Mouse (Mus musculus) layer of hippocampus, adult 8-10 months (tissue): Measurements from ENCODE around the gene Atp13a5. TPM values are rescaled to one million over a fixed set of nuclear protein-coding genes. Genes with fewer than 3 reads are reported as not detected.

Experiments used
- DNase-seq, 2 experiments: peaks; one replicate each; pipeline ENCODE4 v3.0.0; 2022; ENCODE audit warnings: low spot score in 2 of 2
- total RNA-seq, 4 experiments: library from RNA; stranded (reverse); gene quantifications; 2 replicates each; pipeline ENCODE4 v1.2.4; 2022

Gene Atp13a5
- total RNA-seq, 4 experiments from 2014 or later = 9.7 to 15.2 (median 13.5) TPM

GRCm38 (mm10) chr16:29205581-29205980 is 173.0 kb downstream of the Atp13a5 start:
- DNase-seq = no peak

- DNase-seq = peak; percentile 28 to 59
These were observed 173.7 kb downstream of the Atp13a5 start for GRCm38 (mm10) chr16:29204875-29205274.

DNA sequence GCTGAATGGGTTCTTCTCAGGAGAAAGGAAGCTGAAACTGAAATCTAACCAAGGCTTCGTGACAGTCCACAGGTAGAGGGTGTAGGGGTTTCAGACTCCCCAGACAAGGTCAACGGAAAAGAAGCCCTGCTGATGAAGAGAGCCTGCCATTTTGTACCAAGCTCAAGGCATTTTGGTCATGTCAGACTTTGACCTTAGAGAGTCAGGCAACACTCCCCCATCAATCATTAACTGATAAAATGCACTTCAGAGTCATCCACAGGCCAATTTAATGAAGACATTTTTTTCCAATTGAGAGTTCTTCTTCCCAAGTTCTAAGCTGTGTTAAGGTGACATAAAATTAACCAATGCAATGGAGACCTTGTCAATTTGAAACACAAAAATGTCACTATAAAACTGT is 177.4 kb downstream of the Atp13a5 start:
- no peak for DNase-seq

DNA sequence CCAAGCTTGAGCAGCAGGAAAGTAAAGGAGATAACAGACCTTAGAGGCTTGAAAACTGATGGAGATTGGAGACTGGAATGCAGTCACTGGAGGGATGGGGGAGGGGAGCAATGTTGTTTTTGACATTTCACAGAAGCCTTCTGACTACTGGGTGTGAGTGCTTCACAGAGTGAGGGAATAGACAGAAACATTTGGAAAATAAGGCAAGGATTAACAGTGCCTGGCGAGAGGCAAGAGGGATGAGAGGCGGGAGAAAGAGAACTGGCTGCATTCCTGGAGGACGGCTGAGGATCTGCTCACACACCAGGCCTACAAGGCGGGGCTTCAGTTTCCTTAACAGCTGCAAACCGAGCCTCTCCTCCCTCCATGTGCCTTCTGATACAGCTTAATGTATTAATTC is 180.1 kb downstream of the Atp13a5 start:
- DNase-seq = peak; percentile 42 to 49

DNA sequence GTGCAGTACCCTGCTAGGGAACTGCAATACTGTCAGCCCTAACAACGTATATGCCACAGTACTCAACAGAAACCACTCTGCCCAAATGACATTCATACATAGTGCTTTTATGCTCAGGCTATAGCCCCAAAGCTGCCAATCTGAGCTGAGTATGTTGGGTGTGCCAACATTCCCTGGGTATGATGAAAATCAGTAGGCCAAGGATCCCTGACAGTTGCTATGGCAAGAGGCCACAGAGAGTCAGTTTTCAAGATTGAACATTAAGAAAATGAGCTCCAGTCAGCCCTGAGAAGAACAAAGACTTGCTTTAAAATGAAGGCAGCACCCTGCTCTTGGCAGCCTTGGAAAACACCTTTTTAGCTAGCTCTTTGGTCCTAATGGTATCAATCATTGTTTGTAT is 183.4 kb downstream of the Atp13a5 start:
- DNase-seq = no peak

DNA sequence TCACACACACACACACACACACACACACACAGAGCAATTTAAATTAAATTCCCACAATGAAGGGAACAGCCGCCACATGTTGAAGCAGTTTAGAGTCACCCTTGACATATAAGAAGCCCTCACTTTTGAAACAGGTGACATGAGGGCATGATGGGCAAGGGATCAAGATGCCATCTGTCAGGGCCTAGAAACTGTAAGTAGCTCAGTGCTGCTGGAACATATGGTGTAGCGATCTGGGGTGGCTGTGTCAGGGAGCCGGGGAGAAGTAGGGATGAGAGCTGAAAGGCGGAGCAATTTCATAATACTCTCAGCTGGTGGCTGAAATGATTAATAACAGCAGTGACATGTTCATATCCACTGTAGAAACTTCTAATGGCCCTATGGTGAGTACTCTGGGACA is 184.6 kb downstream of the Atp13a5 start:
- no peak for DNase-seq

DNA sequence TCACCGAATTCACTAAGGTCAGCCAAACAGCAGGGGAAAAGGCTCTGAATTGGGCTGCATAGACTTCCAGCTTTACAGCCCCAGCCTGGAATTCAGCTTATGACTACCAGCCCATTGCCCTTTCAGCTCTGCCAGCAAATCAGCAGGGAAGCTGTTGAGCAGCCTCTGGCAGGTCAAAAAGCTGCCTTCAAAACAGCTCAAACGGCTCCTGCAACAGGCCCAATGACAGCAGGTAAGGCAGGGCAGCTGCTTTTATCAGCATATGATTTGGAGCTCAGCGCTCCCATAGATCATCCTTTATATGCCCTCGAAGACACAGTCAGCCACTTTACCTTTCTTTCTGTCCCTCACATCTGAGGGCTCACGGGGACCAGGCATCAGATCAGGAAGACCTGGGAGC is 185.6 kb downstream of the Atp13a5 start:
- no peak for DNase-seq

Other genes with a start within 250 kb of the Atp13a5 start
- 10 to 100 TPM; 11.6 to 13.9 (median 13.1) TPM for gene Hrasls, start 169.0 kb downstream of the Atp13a5 start, total RNA-seq
- 10 to 100 TPM; 16.5 to 21.1 (median 18.4) TPM for gene Atp13a4, start 166.1 kb upstream of the Atp13a5 start, total RNA-seq
- 100 to 1,000 TPM in 3 of 4 experiments, 10 to 100 TPM in 1; 97.8 to 109 (median 104) TPM for gene Opa1, start 200.6 kb upstream of the Atp13a5 start, total RNA-seq